Mouse (Mus musculus): ENCODE results near the gene Tap1.
"Not testable (repeated sequence)": the region's sequence is repeated elsewhere in the genome, so short reads cannot be mapped to it uniquely, and the experiment has no call there.

Gene Tap1

GRCm38 (mm10) chr17:34204303-34205010 is 17.1 kb downstream of the Tap1 start:
- DNase-seq (ENCODE audit: low read depth), result peak; percentile 85

GRCm38 (mm10) chr17:34205021-34205745 is 17.8 kb downstream of the Tap1 start:
- DNase-seq (ENCODE audit: low read depth), result peak; percentile 52

DNA sequence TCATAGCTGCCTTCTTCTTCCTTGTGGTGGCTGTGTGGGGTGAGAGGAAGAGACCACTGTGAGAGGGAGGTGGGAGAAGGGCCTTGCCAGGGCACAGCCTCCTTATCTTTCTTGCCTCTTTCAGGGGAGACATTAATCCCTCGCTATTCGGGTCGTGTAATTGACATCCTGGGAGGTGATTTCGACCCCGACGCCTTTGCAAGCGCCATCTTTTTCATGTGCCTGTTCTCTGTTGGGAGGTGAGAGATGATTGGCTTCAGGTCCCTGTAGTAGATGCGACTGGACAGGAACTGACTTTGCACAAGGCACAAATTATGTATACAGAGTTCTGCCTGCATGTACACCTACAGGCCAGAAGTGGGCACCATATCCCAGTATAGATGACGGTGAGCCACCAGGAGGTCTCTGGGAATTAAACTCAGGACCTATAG is 18.4 kb downstream of the Tap1 start:
- DNase-seq (ENCODE audit: low read depth), result peak; percentile 96

DNA sequence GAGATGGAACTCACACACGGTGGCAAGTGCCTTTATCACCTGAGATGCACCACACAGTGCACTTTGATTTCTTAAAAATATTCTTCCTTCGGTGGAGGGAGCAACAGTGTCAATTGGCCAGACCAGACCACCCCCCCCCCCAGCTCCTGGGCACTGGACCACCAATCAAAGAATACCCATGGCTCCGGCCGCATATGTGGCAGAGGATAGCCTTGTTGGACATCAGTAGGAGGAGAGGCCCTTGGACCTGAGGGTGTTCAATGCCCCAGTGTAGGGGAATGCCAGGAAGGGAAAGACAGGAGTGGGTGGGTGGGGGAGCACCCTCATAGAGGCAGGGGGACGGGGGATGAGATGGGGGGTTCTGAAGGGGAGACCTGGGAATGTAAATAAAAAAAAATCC is 19.4 kb downstream of the Tap1 start:
- DNase-seq (ENCODE audit: low read depth), result no peak

GRCm38 (mm10) chr17:34207456-34207855 is 20.1 kb downstream of the Tap1 start:
- peak; percentile 74 for DNase-seq (ENCODE audit: low read depth)

- DNase-seq (ENCODE audit: low read depth), result no peak
These were observed 20.5 kb downstream of the Tap1 start for GRCm38 (mm10) chr17:34207866-34208265.

GRCm38 (mm10) chr17:34208421-34208820 is 21.1 kb downstream of the Tap1 start:
- DNase-seq (ENCODE audit: low read depth), result no peak

DNA sequence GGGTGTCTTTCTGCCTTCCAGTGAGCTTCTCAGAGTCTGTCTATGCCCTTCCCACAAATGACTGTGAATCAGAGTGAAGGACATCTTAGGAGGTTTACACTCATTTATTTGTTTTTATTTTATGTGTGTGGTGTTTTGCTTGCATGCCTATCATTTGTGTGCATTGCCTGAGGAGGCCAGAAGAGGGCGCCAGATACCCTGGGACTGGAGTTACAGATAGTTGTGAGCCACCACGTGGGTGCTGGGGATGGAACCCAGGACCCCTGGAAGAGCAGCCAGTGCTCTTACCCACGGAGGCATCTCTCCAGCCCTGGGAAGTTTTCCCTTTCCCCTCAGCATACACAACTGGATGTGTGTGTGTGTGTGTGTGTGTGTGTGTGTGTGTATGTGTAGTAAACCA is 22.3 kb downstream of the Tap1 start:
- peak; percentile 45 for DNase-seq (ENCODE audit: low read depth)

DNA sequence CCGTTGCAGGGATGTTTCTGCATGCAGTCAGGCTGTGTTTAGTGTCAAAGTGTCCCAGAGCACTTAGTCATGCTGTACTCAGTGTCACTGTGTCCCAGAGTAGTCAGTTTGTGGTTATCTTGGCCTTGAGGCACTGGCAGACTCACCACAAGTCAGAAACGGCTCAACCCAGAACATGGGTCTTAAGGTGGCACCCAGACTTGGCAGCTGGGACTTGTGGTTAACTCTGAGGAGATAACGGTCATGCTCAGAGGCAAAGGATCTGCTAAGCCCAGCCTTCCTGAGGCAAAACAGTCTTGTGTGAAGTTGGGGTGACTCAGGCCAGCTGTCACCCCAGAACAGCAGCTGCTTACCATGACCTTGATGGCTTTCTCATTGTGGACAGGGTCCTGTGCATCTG is 23.2 kb downstream of the Tap1 start:
- peak; percentile 100 for DNase-seq (ENCODE audit: low read depth)

- no peak for DNase-seq (ENCODE audit: low read depth)
These were observed 24.5 kb downstream of the Tap1 start for GRCm38 (mm10) chr17:34211746-34212365.

- DNase-seq (ENCODE audit: low read depth), result no peak
These were observed 26.6 kb downstream of the Tap1 start for GRCm38 (mm10) chr17:34213936-34214335.

GRCm38 (mm10) chr17:34215176-34215575 is 27.8 kb downstream of the Tap1 start:
- DNase-seq (ENCODE audit: low read depth), result no peak

- no peak for DNase-seq (ENCODE audit: low read depth)
These were observed 30.0 kb downstream of the Tap1 start for GRCm38 (mm10) chr17:34217216-34217928.

GRCm38 (mm10) chr17:34217986-34218385 is 30.6 kb downstream of the Tap1 start:
- no peak for DNase-seq (ENCODE audit: low read depth)

DNA sequence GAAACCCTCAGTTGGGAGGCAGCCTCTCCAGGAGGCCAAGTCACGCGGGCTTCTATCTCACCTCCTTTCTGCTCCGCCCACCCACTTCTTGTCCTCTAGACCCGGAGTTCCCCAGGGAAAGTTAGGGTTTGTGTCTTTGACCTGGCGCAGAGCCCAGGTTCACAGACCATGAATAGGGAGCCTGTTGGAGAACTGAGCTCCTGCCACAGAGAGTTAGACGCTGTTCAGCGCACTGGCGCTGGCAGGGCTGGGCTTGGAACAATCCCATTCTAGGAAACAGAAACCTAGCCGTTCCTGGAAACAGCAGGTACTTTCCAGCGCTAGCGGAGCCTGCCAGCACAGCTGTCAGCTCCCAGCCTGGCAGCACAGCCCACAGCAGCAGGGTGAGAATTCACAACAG is 31.3 kb downstream of the Tap1 start:
- no peak for DNase-seq (ENCODE audit: low read depth)

DNA sequence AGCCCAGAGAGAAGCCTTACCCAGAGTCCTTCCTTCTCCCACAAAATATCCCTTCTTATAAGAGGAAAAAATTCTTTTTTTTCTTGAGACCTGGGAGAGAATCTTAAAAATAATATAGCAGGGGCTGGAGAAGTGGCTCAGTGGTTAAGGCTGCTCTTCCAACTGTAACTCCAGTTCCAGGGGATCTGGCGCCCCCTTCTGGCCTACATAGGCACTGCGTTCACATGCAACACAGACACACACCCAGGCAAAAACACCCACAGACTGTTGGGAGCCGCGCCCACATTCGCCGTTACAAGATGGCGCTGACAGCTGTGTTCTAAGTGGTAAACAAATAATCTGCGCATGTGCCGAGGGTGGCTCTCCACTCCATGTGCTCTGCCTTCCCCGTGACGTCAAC is 31.7 kb downstream of the Tap1 start:
- peak; percentile 58 for DNase-seq (ENCODE audit: low read depth)

GRCm38 (mm10) chr17:34219801-34220200 is 32.4 kb downstream of the Tap1 start:
- not testable (repeated sequence) for DNase-seq (ENCODE audit: low read depth)

DNA sequence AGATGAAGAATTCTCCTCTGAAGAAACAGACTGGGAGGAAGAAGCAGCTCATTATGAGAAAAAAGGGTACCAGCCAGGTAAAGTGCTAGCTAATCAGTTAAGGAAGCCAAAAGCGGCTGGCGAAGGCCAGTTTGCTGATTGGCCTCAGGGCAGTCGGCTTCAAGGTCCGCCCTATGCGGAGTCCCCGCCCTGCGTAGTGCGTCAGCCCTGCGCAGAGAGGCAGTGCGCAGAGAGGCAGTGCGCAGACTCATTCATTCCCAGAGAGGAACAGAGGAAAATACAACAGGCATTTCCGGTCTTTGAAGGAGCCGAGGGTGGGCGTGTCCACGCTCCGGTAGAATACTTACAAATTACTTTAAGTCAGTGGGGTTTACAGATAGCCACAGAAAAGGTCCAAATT is 33.0 kb downstream of the Tap1 start:
- DNase-seq (ENCODE audit: low read depth), result not testable (repeated sequence)

- no peak for DNase-seq (ENCODE audit: low read depth)
These were observed 37.5 kb downstream of the Tap1 start for GRCm38 (mm10) chr17:34224816-34225215.

DNA sequence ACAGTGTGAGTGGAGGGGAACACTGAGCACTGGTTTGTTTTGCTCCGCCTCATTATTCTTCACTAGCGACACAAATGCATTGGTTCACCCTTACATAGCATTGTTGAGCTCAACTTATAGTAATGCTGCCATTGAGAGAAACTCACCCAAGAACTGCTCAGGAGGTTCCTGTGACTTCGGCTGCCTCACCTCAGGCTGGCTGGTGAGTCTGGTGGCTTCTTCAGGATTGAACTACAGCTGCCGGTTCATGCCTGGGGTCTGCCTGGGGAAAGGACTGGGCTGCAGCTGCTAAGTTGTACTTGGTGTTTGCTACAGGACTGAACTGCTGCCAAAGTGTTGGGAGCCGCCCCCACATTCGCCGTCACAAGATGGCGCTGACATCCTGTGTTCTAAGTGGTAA is 38.1 kb downstream of the Tap1 start:
- no peak for DNase-seq (ENCODE audit: low read depth)

DNA sequence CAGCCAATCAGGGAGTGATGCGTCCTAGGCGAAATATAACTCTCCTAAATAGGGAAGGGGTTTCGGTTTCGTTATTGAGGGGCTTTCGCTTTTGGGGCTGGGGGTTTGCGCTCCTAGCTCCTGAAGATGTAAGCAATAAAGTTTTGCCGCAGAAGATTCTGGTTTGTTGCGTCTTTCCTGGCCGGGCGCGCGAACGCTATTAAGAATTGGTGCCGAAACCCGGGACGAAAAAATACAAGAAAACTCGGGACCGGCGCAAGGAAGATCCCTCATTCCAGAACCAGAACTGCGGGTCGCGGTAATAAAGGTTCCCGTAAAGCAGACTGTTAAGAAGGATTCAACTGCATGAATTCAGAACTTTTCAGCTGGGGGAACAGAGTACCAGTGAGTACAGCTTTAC is 38.6 kb downstream of the Tap1 start:
- not testable (repeated sequence) for DNase-seq (ENCODE audit: low read depth)

- DNase-seq (ENCODE audit: low read depth), result not testable (repeated sequence)
These were observed 43.6 kb downstream of the Tap1 start for GRCm38 (mm10) chr17:34230971-34231370.

Measured in 416B (cell line).